Mouse (Mus musculus) adipocyte (in vitro differentiated cells): ENCODE results near the gene Hpf1.

Experiments
- DNase-seq: peaks from one replicate; pipeline ENCODE4 v3.0.0-alpha.2; 2016; ENCODE audit warnings: low spot score

Gene Hpf1

DNA sequence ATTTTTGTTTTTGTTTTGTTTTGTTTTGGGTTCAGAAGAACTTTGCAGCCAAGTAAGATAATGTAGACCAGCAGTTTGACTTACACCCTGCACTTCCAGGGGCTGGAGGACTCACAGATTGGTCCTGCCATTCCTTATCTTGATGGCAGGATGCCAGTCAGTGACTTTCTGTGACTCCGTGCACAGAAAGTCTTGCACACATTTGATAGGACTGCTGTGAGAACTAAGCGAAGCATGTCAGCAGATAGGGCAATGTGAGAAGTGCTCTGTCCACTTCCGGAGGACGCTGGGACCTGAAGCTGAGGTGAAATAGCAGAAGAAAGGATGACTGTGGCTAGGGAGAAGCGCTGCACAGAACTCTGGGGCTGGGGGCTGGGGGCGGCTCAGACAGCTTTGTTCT, 5.7 kb downstream of the Hpf1 start:
- peak; percentile 18 for DNase-seq

DNA sequence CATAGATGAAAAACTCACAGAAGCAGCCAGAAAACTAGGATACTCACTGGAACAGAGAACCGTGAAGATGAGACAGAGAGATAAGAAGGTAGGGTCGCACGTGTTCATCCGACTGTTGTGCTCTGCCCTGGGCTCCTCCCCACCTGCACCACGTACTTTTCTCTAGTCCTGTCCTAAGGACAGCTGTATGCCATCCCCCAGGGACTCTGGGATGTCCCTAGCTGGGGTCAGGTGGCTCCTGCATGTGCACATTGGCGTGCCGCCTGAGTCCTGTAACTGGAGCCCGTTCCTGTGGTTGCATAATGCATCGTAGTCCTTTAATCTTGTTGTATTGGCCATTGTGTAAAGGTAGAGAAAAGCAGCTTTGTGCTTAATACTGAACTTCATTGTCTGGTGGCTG, 9.9 kb downstream of the Hpf1 start:
- DNase-seq: peak; percentile 13

DNA sequence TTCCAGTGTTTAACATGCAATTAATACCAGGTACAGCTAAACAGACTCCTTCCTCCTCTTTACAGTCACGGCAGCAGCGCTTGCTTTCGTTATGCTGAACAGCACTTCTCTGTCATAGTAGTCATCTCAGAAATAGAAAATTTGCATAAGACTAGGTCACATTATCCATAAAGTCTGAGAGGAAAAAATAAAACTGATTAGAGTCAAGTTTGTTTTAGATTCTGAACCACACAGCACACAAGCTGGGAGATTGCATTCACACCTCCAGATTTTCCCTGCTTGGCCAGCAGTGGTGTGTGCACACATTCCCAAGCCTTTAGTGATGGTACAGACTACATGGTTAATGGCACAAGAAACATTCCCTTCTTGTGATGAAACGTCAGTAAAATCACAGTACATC, 21.9 kb downstream of the Hpf1 start:
- DNase-seq: no peak

DNA sequence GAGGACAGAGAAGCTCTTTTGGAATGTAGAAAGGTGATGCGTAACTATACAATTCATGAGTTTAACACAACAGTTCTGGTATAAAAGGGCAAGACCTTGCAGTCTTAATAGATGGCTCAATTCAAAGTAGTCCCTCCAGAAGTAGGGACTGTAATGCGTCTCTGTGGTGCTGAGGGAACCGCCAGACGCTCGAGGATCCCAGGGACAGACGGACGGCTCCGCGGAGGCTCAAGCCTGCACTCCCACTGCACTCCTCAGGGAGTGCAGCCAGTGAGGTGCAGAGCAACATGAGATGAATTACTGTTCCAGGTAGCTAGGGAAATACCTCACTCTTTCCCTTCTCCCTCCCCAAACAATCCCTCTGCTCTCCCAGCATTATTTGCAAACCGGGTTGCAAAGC, 22.3 kb downstream of the Hpf1 start:
- DNase-seq: no peak

DNA sequence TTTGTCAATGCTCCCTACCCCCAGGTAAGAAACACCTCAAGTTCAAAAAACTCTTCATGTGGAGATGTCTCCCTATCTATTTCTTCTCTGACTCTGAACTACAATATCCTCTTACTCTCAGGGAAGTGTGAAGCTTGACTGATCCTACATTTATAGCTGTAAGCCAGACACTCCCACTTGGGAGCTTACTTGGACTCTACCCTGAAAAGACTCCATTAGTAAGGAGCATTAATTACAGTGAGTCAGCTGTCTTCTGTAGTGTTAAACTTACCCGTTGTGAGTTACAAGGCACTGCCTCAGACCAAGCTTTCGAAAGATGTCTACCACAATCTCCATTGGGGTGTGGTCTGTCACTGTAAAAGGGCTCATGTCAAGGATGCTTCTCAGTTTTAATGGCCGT, 28.9 kb downstream of the Hpf1 start:
- no peak for DNase-seq

DNA sequence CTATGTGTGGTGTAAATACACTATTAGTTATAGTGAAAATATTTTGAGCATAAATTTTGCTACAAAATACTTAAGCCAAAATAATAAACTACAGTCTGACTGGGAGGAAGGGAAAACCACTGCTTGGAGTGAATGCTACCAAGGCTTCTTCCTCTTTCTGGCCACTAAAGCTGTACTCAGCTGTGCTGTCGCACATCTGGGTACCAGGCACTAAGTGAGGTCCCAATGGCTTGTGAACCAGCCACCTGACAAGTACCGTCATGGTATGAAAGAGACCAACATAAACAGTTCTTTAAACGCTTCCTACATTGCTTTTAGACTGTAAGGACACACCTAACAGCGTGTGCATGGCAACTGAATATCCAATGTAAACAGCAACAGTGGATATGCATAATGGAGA, 30.0 kb downstream of the Hpf1 start:
- DNase-seq: no peak

DNA sequence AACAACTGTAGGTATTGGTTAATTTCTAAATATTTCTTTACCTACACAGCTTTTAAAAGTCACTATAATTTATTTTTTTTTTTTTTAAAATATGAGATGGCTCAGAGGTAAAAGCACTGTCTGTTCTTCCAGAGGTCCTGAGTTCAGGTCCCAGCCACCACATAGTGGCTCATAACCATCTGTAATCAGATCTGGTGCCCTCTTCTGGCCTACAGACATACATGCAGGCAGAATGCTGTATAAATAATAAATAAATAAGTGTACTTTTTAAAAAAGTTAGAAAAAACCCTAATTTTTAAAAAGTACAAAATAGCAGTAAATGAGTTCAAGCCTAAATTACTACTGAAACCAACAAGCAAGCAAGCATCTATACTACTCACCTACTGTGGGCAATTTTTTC, 43.4 kb downstream of the Hpf1 start:
- no peak for DNase-seq

DNA sequence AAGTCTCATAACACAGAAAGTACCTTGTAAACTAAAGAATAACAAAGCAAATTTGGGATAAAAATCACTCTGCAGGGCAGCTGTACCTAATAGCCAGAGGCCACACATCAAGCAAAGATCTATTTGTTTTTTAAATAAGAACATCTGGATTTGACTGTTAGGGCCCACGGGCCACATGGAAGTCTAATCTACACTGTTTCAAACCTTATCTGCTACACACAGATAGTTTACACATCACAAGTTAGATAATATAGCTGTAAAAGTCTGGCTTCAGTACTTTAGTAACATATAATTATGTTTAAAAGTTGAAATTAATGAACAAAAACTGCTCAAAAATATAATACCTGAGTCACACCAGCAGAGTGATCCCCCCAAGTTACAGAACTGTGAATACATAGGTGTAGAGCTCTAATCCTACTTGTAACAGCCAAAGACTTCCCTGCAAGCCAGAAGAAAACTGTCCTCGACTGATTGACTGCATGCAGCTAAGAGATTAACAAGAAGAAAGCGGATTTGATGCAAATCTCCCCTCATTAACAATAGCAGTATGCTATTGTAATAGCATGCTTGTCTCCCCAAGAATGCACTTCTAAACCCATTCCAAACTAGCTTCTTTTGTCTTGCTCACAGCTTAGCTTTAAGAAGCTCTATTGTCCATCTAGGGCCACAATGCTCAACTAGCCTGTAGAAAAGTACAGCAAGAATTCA, 48.7 kb downstream of the Hpf1 start:
- DNase-seq: no peak

DNA sequence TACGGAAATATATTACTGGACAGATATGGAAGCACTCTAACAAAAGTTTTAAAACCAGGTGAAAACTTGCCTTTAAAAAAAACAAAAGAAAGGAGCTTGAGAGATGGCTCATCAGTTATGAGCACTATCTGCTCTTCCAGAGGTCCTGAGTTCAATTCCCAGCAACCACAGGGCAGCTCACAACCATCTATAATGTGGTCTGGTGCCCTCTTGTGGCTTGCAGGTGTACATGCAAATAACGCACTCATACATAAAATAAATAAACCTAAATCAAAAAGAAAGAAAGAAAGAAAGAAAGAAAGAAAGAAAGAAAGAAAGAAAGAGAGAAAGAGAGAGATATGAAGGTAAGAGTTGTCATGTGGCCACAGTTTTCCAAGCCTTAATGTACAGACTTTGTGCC, 52.6 kb downstream of the Hpf1 start:
- DNase-seq: no peak

DNA sequence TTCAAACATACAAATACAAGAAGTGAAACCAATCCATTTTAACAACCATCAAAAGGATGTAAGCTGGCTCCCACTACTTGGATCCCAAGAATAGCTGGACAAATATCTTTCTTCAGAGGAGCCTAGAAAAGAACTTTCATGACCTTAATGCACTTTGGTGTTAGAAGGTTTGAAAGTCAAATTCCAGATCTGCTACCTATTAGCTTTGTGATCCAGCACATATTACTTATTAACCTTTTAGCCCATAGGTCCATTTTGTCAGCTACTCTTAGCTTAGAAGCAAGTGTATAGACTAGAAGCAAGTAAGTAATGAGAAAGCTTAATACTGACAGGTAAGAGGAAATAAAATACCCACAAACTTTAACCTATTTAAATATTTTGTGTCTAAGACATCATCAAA, 57.3 kb downstream of the Hpf1 start:
- DNase-seq: no peak

DNA sequence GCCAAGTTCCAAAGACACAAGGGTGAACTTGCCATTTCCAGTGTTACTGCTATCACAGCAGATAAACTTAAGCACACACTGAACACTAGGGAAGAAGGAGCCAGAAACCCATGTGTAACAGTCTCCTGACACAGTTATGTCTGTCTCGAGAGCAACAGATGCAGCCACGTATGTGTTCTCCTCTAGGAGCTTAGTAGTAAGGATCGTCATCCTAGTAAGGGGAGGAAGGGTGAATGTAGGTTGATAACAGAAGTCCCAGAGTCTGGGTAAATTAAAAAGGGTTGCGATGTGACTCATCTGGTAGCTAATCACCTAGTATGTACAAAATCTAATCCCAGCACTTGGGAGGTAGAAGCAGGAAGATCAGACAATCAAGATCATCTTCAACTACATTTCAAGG, 59.6 kb downstream of the Hpf1 start:
- DNase-seq: no peak

DNA sequence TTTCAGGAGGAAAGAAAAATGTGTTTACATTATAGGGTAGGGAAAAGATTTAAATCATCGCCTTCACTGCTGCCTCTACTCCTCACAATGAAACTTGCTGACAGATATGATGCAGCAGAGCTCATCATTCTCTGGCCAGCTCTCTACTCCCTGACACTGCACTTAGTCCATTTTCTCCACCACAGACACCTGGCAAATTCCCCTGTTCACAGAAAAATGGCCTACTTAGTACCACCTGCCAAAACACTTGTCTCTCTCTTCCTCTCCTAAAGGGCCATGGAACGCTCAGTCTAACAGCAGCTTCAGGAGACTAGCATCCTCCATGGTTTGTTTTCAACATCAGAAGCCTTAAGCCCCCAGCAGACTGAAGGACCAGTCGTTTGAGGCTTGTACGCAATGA, 61.1 kb downstream of the Hpf1 start:
- DNase-seq: no peak

DNA sequence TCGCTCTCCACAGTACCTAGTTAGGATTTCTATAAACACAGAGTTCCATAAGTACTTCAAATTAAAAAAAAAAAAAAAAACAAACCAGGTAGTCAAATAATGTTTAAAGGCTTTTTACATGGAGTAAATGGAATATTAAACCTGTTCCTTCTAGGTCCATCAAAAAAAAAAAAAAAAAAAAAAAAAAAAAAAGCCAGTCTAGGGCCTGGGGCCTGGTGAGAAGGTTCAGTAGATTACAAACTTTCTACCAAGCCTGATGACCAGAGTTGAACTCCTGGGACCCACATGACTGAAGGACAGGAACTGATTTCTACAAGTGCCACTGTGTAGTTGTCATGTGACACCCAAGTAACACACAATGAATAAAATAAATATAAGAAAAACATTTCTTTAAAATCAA, 61.5 kb downstream of the Hpf1 start:
- DNase-seq: no peak

DNA sequence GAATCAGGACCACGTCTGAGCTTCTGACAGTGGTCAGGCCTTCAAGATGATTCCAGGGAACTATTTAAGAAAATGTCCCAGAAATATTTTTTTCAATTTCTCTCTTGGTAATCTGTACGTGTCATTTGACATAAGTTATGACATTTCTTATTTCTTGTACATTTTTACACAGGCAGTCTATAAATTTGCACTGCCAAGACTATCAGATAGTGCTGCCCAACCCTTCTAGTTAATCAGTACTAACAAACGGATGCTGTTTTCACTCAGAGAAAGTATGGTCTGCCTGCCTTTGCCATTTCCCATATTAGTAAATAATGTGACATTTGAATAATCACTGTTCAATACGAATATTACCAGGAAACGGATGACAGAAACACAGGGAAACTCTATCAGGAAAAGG, 62.6 kb downstream of the Hpf1 start:
- no peak for DNase-seq

DNA sequence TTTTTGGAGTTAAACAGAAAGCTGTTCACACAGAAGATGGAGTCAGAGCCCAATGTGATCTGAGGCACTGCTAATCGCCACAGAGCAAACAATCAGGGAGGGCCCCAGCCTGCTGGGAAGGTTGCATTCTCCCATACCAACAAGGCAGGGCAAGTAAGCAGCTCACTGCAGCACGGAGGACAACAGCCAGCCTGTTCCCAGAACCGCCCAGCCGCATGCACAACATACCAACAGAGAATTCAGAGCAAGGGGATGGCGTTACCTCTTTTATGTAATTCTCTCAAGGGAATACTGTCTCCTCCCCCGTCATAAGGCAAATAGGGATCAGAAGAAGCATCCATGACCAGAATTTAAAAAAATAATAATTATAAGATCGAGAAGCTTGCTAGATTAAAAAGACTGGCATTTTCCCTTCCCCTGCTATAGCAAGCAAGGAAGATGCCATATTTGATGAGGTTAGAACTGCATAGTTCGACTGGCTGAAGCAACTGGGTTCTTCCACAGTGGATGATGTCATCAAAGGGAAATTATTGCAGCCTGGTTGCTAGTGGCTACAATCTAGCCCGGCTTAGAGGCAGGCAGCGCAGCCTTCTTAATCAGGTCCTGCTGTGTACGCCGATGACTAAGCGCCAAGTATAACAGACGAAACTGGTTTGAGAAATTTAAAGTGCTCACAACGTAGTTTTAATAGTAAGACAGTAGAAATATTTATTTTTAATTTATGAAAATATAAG, 64.2 kb downstream of the Hpf1 start:
- DNase-seq: peak; percentile 89

DNA sequence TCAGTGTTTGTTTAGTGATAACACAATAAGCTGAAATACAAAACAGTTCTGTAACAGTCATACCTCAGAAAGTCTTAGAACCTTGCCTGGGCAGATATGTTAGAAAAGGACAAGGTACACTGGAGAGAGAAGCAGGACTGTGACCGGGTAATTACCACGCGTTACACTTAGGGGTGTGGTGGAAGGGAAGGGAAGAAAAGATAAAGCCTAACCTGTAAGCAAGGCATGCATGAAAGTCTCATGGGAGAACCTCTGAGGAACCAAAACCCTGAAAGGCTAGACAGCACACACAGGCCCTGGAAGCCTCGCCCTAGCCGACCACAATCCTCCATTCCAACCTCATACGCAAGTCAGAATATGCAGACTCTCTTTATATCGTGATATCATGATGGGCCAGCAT, 66.6 kb downstream of the Hpf1 start:
- DNase-seq: no peak
